ENCODE assay signal across 8 mouse cellular contexts in the genomic region with DNA sequence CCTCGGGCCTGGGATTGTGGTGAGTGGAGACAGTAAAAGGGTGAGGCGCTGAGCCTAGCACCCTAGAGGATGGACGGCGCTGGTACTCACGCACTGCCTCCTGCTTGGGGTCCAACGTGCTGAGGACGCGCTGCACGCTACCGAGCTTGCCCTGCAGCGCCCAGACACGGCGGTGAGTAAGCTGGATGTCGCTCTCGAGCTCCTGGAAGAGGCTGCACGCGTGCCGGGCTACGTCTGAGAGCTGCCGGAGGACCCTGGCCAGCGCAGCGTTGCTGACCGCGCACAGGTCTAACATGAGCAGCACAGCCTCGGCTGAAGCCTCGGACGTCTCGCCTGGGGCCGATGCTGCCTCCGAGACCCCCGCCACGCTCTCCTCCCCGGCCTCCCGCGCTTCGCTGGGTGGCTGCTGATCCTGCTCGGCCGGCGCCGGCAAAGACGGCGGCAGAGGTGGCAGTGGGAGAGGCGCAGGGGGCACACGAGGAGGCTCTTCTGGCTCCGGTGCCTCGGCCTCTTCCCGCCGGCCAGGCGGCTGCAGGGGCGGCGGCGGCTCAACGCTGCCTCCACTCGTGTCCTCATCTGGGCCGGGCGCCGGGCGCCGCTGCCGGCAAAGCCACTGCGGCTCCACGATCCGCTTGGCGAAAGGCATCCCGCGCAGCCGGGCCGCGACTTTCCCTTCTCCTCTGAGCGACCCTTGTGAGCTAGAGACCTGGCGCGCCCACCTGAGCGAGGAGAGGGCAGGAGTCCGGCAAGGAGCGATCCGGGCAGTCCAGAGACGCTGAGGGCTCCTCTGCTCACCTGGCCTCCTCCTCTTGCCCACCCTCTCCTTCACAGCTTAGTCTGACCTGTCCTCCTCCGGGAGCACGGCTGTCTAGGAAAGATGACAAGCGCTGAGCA. TPM values are rescaled to one million over a fixed set of nuclear protein-coding genes. Genes with fewer than 3 reads are reported as not detected.
DNase-seq lines count a peak whose midpoint lies in the region; ATAC-seq lines count a peak whose summit lies in the region.

No protein-coding gene starts in this region.

- ATAC-seq in heart, embryonic 16.5 days (replicated peaks; ENCODE audit: extremely low read depth, insufficient read depth, low FRiP score): peak; percentile 23; the same call in 1 of the 2 replicates

- DNase-seq in urinary bladder, adult 18-20 months (ENCODE audit: low spot score in 2 of 2): peak; percentile 0 to 21
- no peak for DNase-seq in urinary bladder, postnatal 10 days (ENCODE audit: low spot score)
- DNase-seq in embryo, embryonic 9.5 days (ENCODE audit: extremely low spot score): peak; percentile 35
- DNase-seq in kidney, postnatal 4 days: peak; percentile 47 to 69
- peak; percentile 9 for DNase-seq in lung, postnatal 36 days
- peak; percentile 7 to 20 for DNase-seq in right cerebral cortex, adult 2 months (ENCODE audit: low spot score in 2 of 2)
- no peak for DNase-seq in thymus, postnatal 0 days (ENCODE audit: low spot score)

- peaks cover 2% of the 10 kb centered on the region; the same call in 1 of the 2 replicates for H3K27me3 ChIP-seq in heart, embryonic 16.5 days (ENCODE audit: control insufficient read depth, insufficient read depth, low read length)

- no peaks in the 10 kb centered on the region for H3K9me3 ChIP-seq in heart, embryonic 16.5 days (replicated peaks; ENCODE audit: control insufficient read depth, low read length)

- H3K4me2 ChIP-seq in heart, embryonic 16.5 days (ENCODE audit: low read depth, low read length): peak overlapping the region; percentile 90

- peak overlapping the region; percentile 63 for H3K4me3 ChIP-seq in heart, embryonic 16.5 days (ENCODE audit: low read length)

- H3K36me3 ChIP-seq in heart, embryonic 16.5 days (ENCODE audit: control insufficient read depth, insufficient read depth): no peaks in the 10 kb centered on the region

- H3K4me1 ChIP-seq in heart, embryonic 16.5 days (ENCODE audit: control insufficient read depth, insufficient read depth, low read length): no peaks in the 10 kb centered on the region

- peak overlapping the region; percentile 63 for H3K9ac ChIP-seq in heart, embryonic 16.5 days (ENCODE audit: low read length)

- WGBS in heart, embryonic 16.5 days: 14% methylated on average over 75 of the region's 80 CpGs

- H3K27ac ChIP-seq in heart, embryonic 16.5 days (ENCODE audit: low read length): no peak overlapping the region; the same call in 1 of the 2 replicates

RNA-seq across cellular contexts. Expression of a gene that starts 0.5 kb away (rescaled TPM):
- polyA plus RNA-seq in heart, embryonic 16.5 days (2015; fragmentation: Nextera tagmentation; extraction: Ambion mirVana): 0.47 and 0.55 TPM in 2 replicates
- 0.18 and 0.34 TPM in 2 replicates for polyA plus RNA-seq in thymus, postnatal 0 days (2015; fragmentation: Nextera tagmentation; extraction: Ambion mirVana)

Comparison
In these comparisons a context has a peak if more than half of its experiments do, and no peak if none do; other contexts are left out.
1. DNase-seq: peak in urinary bladder, adult 18-20 months (2 of 2), embryo, embryonic 9.5 days (single experiment), kidney, postnatal 4 days (2 of 2), lung, postnatal 36 days (single experiment) and right cerebral cortex, adult 2 months (2 of 2); none in urinary bladder, postnatal 10 days (single experiment) and thymus, postnatal 0 days (single experiment).